Mouse (Mus musculus): ENCODE measurements around the gene Rock2.

DNA sequence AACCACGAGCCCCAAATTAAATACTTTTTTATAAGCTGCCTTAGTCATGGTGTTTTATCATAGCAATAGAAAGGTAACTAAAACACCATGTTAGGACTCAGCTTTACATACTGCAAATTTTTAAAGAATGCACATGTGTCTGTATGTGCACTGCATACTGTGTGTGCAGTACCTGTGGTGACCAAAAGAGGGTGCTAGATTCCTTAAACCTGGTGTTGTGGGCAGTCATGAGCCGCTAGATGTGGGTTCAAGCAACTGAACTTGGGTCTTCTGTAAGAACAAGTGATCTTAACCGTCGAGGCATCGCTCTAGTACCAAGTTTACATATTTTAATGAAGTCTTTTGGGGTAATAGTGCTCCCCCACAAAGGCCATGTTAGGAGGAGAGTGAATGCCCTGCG lies 114.8 kb downstream of the Rock2 start:
- TF ChIP-seq CTCF (IDR thresholded peaks at IDR 0.05; ENCODE audit: extremely low read depth, insufficient read depth, insufficient read length, insufficient replicate concordance) (no peak), POLR2A (IDR thresholded peaks at IDR 0.05; ENCODE audit: low read depth, low read length) (no peak)
